Mouse (Mus musculus): ENCODE data around the gene Pfdn6.

- TF ChIP-seq CTCF (IDR thresholded peaks at IDR 0.05; ENCODE audit: extremely low read depth, insufficient read length, insufficient replicate concordance, low read depth, low read length) (no peak), POLR2A (IDR thresholded peaks at IDR 0.05; ENCODE audit: low read depth, low read length) (no peak)
Observed at GRCm38 (mm10) chr17:33956336-33956735, 16.2 kb upstream of the Pfdn6 start.

All from small intestine, adult 2 months (tissue).